Mouse (Mus musculus) layer of hippocampus, adult 8-10 months (tissue): ENCODE data around the gene Ttc37. TPM values are rescaled to one million over a fixed set of nuclear protein-coding genes. Genes with fewer than 3 reads are reported as not detected.

Experiments used
- DNase-seq, 2 experiments: peaks; one replicate each; pipeline ENCODE4 v3.0.0; 2022; ENCODE audit warnings: low spot score in 2 of 2
- total RNA-seq, 4 experiments: library from RNA; stranded (reverse); gene quantifications; 2 replicates each; pipeline ENCODE4 v1.2.4; 2022

Ttc37 gene
- total RNA-seq, 4 experiments from 2014 or later: 17.4 to 26.8 (median 21.7) TPM

DNA sequence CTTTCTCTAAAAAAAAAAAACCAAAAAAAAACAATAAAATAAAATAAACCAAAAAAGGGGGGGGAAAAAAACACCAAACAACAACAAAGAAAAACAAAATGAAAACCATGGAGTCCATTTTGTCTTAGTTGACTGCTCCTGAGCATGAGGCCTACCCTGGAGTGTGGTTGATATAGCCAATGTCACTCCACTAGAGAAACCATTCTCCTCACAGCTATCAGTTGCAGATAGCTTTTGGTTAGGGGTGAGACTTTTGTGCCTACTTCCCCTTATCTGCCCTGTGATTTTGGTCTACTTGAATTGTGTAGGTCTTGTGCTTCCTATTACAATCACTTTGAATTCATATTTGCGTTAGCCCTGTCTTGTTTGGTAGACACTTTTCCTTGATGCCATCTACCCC lies 59.0 kb downstream of the Ttc37 start:
- DNase-seq: no peak

DNA sequence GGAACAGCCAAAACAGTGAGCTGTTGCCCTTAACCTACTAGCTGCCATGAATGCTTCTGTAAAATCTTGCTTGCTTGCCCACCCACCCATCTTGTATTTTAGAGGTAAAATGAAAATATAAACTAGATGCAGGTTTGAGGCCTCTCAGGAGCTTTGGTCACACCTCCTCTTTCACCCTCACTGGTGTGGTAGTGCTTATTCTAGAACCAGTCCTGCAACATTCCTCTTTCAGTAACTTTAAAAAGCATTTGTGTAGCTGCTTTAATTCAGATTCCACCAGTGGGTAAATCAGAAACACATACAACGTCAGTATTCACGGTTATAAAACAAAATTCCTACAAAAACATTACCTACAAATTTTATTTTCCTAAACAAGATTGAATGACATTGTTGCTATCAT lies 62.1 kb downstream of the Ttc37 start:
- DNase-seq: no peak

DNA sequence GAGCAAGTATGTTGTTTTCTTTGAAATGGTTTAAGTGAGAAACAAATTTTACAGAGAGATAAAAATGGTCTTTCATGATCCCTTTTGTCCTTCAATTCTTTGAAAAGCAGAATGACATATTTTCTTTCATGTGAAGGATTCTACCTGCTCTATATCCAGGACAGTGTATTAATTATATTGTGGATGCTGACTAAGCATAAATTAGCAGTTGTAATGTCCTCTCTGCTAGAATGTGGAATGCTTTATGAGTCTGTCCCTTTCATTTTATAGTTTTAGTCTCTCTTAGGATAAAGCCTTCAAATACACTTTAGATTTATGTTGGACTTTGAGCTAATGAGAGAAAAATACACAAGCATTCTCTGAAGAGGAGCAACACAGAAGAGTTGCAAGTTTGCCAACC lies 75.8 kb downstream of the Ttc37 start:
- DNase-seq: no peak

DNA sequence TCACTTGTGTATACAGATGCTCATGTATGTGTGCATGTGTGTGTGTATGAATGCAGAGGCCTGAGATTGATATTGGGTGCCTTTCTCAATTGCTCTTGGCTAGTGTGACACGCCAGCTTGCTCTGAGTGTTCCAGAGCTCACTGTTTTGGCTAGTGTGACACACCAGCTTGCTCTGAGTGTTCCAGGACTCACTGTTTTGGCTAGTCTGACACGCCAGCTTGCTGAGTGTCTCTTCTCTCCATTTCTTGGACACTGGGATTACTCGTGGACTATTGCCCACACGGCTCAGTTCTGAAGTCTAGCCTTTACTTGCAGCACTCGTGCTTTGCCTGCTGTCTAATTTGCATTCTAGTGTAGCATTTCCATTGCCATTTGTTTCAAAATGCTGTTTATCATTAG lies 80.2 kb downstream of the Ttc37 start:
- DNase-seq: peak in 1 of 2 experiments; percentile 26

DNA sequence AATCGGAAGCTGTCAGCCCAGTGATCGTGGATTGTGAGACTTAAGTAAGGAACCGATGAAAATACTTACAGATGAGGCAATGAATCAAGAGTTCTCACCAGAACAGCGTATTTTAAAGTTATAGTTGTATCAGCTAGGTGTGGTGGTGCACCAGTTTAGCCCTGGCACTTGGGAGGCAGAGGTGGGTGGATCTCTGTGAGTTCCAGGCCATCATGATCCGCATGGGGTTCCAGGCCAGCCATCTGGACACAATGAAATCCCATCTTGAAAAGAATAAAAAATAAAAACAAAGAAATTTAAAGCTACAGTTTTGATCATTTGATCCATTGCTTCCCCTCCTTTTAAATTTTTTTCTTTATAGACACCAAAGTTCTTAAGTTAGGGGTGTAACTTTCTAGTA lies 89.1 kb downstream of the Ttc37 start:
- DNase-seq: no peak

DNA sequence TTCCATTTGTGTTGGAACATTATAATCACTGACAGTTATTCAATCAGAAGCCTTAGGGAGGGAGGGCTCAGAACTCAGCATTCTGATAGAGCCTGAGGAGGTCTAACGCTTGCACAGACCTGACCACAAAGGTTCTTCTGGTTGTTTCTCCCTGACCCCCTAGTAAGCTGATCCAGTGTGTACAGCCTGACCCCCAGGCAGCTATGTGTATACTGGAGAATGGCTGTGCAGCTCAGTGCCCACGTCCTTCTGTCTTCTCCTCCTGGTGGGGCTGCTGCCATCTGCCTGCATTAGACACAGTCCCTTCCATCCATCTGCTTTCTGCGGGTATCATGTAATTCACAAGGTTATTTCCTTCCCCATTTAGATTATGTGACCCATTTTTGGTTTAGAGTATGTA lies 90.7 kb downstream of the Ttc37 start:
- peak; percentile 74 to 76 for DNase-seq

DNA sequence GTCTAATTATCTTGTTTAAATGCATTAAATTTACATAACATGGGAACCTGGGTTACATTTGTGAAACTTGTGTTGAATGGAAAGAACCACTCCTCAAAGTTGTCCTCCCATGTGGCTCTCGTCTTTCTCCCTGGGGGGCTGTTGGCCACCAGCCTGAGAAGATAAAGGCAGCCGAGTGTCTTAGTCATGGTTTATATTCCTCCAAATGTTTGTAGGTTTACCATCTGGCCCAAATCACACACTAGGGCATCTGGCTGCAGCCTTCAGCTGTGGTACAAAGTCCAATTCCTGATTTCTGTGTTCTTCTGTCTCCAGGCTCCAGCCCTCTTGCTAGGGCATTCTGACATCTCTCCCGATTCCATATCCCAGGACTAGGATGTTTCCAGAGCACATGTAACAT lies 91.7 kb downstream of the Ttc37 start:
- no peak for DNase-seq

DNA sequence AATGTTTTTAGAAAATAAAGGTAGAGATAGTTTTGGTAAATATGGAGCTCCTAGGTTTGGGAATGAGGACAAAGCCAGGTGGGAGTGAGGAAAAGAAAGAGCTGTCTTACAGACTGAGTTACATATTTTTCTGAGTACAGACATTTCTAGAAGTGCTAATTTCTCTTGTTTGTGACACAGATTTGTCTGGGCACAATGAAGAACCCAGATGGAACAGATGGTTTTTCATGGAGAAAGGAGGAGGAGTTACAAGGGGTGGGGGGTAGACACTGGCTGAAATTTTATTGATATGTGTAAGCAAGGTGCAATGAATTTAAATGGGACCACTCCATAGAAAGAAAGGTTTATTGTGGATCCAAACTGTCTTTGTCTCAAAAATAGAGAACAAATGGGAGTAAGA lies 96.4 kb downstream of the Ttc37 start:
- no peak for DNase-seq

DNA sequence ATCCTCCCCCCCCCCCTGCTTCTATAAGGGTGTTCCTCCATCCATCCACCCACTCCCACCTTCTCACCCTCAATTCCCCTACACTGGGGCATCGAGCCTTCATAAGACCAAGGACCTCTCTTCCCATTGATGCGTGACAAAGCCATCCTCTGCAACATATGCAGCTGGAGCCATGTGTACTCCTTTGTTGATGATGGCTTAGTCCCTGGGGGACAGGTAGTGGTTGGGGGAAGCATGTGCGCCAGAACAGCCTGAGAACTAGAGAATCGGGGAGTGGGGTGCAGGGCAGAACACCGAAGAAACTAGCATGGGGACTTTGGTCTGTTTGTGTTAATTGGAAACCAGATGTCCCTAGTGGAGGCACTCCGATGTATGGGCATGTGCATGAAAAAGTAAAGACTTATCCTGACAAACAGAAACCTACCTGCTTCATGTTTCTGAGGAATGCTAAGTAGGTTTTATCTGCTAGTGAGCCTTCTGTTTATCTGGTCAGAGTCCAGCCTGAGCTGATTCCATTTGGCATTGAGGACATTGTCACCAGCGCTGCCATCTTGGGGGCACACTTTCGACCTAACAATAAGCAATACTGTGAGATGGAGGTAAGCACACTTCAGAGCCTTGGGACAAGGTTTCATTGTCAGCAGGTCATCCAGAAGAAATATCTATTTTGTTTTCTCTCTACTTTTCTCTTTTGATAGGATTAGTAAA lies 97.1 kb downstream of the Ttc37 start:
- DNase-seq: no peak

DNA sequence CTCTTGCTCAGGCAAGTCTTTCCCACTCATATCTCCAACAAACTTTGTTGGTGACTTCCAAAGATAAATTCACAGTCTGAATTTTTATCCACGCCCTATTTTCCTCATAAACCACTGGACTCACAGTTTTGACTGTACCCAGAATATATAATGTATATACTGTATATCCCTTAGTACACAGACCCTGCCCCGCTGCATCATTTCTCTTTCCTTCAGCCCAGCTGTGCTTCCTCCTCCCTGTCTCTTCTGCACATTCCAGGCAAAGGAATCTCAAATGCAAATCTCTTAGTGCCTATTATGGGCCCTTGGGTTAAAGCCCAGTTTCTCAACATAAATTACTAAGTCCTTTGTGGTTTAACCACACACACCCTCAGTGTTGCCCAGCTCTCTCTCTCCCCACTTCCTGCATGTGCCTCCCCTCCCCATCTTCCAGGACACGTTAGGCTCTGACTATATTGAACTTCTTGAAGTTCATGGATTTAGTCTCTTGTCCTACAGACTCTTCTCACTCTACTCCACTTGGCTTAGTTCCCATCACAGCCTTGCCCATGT lies 98.8 kb downstream of the Ttc37 start:
- no peak for DNase-seq

DNA sequence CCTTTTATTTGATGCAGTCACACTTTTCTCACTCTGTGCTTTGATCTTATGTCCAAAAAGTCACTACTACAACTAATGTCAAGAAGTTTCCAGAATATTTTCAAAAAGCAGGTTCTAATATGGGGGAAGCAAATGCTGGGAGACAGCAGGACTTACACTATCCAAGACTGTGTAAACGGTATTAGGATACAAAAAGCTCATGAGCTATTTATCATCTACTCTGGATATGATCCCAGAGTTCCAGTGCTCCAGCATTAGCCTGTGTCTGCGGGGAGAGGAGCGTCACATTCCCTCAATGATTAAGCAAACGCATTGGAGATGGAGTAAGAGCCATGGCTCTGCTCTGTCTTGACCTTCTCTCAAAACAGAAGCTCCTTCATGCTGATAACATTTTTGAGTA lies 101.4 kb downstream of the Ttc37 start:
- DNase-seq: no peak

DNA sequence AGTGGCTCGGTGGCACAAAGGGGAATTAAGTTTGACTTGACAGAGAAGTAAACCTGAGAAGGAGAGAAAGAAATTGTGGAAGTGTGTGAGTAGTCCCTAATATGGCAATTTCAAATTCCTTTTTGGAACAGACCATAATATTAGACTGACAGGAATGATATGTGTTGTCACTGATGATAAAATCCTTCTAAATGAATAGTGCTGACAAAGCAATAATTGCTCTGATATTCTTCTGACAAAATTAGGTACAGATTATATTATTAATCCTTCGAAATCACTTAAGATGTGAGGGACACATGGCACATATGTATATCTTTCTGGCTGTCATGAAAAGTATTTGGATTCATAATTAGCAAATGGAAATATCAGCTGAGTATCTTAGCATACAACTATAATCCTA lies 116.4 kb downstream of the Ttc37 start:
- no peak for DNase-seq

DNA sequence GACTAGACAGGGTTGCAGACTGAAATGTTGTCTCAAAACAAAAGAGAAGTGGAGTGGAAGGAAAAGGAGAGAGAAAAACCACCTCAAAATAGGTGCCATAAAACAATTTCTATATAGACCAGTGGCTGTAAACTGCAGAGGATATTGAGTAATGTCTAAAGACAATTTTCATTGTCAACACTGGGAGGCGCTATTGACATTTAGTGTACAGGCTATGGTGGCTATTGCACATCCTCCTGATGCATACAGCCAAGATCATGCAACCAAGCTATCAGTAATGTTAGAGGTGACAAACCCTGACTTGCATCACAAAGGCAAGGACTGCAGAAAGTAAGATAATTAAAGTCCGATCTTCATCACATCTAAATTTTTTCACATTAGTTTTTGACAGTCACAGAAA lies 116.9 kb downstream of the Ttc37 start:
- no peak for DNase-seq

Other genes starting within 250 kb of the Ttc37 start
- 10 to 100 TPM; 16.1 to 18.6 (median 17.1) TPM for gene Rhobtb3, start 154.8 kb upstream of the Ttc37 start, total RNA-seq
- gene Spata9, start 131.6 kb upstream of the Ttc37 start, total RNA-seq: not detected
- 10 to 100 TPM; 16.3 to 21.6 (median 17.2) TPM for gene Rfesd, start 80.0 kb upstream of the Ttc37 start, total RNA-seq
- 1 to 10 TPM; 2.2 to 2.9 (median 2.6) TPM for gene Gpr150, start 41.7 kb upstream of the Ttc37 start, total RNA-seq
- gene Arsk, start 74 bp upstream of the Ttc37 start, total RNA-seq: 10 to 100 TPM in 3 of 4 experiments, 1 to 10 TPM in 1; 7.7 to 11.5 (median 10.8) TPM
- gene Fam81b, start 206.3 kb downstream of the Ttc37 start, total RNA-seq: not detected